Mouse (Mus musculus): ENCODE results near the gene Igsf6.

The Igsf6 gene

GRCm38 (mm10) chr7:121074281-121074680 is at the start of gene Igsf6:
Gene Igsf6 (minus strand): TSS chr7:121074572.
- DNase-seq (ENCODE audit: low spot score) = no peak

DNA sequence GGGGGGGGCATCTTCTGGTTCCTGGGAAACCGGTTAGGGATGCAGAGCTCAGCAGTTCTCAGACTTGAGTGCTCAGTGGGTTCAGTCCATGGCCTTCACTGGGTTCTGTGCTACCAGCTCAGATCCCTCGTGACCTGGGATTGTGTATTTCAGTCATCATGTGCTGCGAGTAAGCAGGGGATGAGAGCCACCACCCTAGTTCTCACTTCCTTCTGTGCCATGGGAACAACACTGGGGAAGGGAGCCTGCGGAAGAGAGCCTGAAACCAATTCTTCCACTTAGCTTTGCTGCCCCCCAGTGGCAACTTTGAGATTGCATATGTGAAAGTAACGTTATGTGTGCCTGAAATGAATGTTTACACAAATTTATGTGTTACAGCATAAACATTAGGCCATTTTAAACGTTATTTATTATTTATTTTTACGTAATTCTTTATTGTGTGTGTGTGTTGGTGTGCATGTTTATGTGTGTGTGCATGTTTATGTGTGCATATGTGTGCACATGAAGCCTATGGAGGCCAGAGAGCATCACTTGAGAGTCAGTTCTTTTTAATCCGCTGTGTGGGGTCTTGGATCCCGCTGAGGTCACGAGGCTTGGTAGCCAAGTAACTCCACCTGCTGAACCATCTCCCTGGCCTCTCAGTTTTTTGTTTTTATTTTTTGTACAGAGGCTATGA is 45.9 kb upstream of the Igsf6 start:
- peak; percentile 91 for DNase-seq (ENCODE audit: low spot score)

GRCm38 (mm10) chr7:121111762-121112161 is 37.4 kb upstream of the Igsf6 start:
- DNase-seq (ENCODE audit: low spot score) = no peak

DNA sequence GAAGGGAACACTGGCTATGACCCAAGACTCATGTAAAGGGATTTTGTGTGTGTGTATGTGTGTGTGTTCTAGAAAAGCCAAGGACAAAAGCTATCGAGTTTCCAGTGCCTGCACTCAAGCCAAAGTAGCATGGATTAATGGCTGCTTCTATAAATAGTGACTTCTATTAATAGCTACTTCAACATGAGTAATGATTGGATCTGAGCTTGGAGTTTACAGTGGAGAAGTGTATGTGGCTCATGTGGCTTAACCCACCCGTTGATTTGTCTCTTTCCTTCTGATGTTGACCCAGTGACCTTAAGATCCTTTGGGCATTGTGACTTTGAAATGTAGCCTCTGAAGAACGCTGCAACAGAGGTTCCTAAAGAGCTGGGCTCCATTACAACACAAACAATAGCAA is 36.9 kb upstream of the Igsf6 start:
- no peak for DNase-seq (ENCODE audit: low spot score)

- DNase-seq (ENCODE audit: low spot score) = no peak
Measured at GRCm38 (mm10) chr7:121107851-121108250, 33.5 kb upstream of the Igsf6 start.

GRCm38 (mm10) chr7:121098614-121099389 is 24.4 kb upstream of the Igsf6 start:
- no peak for DNase-seq (ENCODE audit: low spot score)

GRCm38 (mm10) chr7:121093026-121093425 is 18.7 kb upstream of the Igsf6 start:
- no peak for DNase-seq (ENCODE audit: low spot score)

- DNase-seq (ENCODE audit: low spot score) = no peak
Measured at GRCm38 (mm10) chr7:121090748-121091147, 16.4 kb upstream of the Igsf6 start.

DNA sequence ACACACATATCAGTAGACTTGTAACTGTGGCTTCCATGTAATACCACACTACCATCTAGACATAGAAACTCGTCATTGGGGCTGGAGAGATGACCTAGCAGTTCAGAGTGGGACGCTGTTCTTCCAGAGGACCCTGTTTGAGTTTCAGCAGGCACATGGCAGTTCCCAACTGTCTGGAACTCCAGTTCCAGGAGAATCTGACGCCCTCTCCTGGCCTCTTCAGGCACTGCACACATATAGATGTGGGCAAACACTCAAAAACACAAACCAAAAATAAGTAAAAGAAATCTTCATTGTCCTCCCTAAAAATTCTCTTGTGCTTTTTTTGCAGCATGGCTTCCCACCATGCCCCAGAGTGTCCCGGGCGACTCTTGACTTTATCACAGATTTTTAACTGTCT is 14.4 kb upstream of the Igsf6 start:
- no peak for DNase-seq (ENCODE audit: low spot score)

DNA sequence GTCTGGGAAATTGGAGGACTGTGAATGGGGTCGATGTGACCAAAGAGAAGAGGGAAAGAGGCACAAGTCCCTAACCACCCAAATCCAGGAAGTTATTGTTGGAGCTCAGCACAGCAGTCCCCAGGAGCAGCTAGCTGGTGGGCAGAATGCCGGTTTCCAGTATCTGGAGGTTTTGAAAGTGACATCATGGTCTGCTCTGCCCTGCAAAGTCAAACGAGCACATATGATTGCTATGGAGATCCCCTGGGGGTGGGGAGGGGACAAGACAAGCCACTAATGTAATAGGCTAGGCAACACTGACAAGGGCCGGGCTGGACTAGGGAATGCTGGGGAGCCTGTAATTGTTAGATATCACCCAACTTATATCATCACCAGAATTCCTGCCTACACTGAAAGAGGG is 11.1 kb upstream of the Igsf6 start:
- no peak for DNase-seq (ENCODE audit: low spot score)

- no peak for DNase-seq (ENCODE audit: low spot score)
Measured at GRCm38 (mm10) chr7:121084840-121085453, 10.6 kb upstream of the Igsf6 start.

DNA sequence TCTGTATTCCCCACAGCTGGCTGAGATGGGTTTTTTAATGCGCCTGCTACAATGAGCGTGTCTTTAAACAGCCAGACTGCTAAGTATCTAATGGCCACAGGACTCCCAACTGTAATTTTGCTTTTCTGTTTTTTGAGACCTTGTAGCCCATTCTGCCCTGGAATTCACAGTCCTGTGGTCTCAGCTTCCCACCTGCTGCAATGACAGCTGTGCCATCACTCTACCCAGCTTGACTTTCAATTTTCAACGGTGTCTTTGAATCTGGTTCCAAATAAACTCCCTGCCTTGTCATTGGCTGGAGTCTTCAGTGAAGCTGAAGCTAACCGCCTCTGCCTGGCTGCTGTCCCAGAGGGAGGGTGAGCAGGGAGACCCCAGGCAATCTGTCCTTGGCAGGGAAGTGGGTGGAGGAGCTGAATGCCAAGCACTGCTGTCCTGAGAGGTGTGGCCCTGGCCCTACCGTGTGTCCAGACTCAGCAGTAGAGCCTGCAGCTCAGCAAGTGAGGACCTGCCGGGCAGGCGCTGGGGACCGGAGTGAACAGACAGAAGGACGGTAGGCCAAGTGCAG is 8.7 kb upstream of the Igsf6 start:
- no peak for DNase-seq (ENCODE audit: low spot score)

DNA sequence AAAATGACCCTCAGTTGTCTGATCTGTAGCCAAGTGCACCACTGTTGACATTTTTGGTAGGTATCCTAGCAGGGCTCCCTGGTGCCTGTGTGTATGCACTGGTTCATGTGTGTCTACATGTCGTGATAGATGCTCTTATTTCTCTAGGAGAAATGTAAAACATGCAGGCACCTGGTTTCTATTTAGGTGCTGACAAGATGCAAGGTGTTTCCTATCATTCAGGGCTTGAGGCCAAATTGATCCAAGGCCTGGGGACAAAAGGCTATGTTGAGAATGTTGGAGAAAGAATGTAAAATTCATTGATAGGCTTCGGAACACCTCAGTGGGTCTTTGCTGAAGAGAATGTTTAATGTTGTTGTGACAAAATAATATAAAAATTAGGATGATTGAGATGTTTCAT is 7.4 kb upstream of the Igsf6 start:
- DNase-seq (ENCODE audit: low spot score) = no peak

DNA sequence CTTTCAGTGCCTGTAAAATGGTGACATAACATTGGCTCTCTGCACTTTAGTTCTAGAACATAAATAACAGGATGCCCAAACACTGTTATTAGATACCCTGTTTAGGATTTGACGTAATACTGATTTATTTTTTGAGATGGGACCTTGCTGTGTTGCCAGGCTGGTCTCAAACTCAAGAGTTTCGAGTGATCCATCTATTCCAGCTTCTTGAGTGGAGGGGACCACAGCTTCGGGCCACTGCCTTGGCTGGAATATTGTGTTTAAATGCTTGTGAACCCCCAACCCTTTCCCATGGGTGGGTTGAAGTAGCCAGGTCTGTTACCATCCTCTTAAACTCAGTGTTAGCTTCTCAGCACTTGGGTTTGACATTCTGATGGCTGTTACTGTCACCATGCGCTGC is 7.0 kb upstream of the Igsf6 start, which contains the start of gene Otoa:
Gene Otoa, plus strand, starts transcription at position 301 of the 400 bp plus-strand sequence.
- DNase-seq (ENCODE audit: low spot score) = no peak

GRCm38 (mm10) chr7:121077829-121078228 is 3.5 kb upstream of the Igsf6 start:
- DNase-seq (ENCODE audit: low spot score) = peak; percentile 65

- DNase-seq (ENCODE audit: low spot score) = no peak
Measured at GRCm38 (mm10) chr7:121077311-121077710, 2.9 kb upstream of the Igsf6 start.

DNA sequence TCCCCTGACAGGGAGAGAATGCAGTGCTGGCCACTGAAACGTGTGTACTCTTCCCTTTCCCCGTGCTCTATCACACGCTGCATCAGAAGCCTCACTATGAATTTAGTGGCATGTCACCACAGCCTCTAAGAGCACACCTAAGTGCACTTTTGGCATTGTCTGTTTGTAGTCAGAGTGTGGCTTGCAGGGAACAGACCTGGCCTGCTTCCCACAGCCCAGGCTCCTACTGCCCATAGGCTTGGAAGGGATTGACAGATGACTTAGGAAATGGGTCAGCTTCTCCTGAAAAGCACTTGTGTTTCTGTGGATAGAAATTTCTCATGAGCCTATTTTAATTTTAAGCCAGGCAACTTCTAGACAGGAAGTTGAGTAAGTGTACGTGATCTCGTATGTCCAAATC is 1.0 kb upstream of the Igsf6 start:
- DNase-seq (ENCODE audit: low spot score) = no peak

- DNase-seq (ENCODE audit: low spot score) = no peak
Measured at GRCm38 (mm10) chr7:121074801-121075400, 529 bp upstream of the Igsf6 start.

DNA sequence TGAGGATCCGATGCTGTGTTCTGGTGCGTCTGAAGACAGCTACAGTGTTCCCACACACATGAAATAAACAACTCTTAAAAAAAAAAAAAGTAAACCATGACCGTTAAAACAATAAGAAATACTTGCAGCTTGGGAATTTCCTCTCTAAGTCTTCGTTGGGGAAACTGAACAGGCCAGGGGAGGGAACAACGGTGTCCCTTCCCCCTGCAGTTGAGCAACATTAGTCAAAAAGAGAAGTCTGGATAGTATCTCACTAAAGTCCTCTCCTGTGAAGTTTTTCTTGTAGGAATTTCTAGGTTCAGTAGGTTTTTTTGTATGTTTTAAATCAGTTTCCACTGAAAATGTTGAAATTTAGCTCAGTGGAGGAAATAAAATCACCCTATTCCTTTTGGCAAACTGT is 1.9 kb downstream of the Igsf6 start:
- no peak for DNase-seq (ENCODE audit: low spot score)

GRCm38 (mm10) chr7:121071276-121071675 is 3.1 kb downstream of the Igsf6 start:
- no peak for DNase-seq (ENCODE audit: low spot score)

- no peak for DNase-seq (ENCODE audit: low spot score)
Measured at GRCm38 (mm10) chr7:121064309-121064708, 10.1 kb downstream of the Igsf6 start.

DNA sequence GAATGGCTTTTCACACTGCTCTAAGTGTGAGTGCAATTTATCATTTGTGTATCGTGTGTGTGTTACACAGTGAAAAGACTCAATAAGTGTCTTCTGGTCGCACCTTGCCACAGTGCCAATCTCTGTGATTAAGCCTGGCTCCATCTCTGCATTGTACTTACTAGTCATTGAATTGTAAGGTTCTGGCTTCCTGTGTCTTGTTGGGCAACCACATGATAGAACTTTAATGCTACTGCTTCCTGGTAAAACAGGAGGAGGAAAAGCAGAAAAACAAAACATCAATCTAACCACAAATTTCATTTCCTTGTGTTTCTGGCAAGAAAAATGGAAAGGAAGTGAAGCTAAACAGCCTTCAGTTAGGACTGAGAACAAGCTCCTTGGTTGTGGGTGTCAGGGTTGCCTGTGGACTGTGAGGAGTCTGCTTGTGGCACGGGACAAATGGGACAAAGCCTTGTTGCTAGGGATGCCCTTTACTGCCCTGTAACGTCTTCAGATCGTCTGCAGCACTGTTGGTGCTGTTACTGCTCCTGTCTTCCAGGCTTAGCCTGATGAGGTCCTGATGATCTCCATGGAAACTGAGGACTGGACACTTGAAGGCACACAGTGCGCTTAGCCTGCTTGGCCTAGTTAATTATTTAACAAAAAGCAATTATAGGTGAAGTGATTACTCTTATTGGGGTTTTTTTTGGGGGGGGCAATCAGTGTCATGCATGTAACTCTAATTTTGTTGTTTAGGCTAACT is 14.7 kb downstream of the Igsf6 start:
- no peak for DNase-seq (ENCODE audit: low spot score)
